Mouse (Mus musculus) liver, embryonic 14 days (tissue): ENCODE data around the gene Zfp160. TPM values are rescaled to one million over a fixed set of nuclear protein-coding genes. Genes with fewer than 3 reads are reported as not detected.

Experiments used
- polyA plus RNA-seq: library from polyadenylated mRNA; depleted of rRNA; stranded (reverse); fragments of >200 nt; gene quantifications from 2 replicates; pipeline ENCODE4 v1.2.3, GENCODE M21; 2012; rRNA removed

Zfp160 gene
- polyA plus RNA-seq: 4.9 and 5.6 TPM in 2 replicates

DNA sequence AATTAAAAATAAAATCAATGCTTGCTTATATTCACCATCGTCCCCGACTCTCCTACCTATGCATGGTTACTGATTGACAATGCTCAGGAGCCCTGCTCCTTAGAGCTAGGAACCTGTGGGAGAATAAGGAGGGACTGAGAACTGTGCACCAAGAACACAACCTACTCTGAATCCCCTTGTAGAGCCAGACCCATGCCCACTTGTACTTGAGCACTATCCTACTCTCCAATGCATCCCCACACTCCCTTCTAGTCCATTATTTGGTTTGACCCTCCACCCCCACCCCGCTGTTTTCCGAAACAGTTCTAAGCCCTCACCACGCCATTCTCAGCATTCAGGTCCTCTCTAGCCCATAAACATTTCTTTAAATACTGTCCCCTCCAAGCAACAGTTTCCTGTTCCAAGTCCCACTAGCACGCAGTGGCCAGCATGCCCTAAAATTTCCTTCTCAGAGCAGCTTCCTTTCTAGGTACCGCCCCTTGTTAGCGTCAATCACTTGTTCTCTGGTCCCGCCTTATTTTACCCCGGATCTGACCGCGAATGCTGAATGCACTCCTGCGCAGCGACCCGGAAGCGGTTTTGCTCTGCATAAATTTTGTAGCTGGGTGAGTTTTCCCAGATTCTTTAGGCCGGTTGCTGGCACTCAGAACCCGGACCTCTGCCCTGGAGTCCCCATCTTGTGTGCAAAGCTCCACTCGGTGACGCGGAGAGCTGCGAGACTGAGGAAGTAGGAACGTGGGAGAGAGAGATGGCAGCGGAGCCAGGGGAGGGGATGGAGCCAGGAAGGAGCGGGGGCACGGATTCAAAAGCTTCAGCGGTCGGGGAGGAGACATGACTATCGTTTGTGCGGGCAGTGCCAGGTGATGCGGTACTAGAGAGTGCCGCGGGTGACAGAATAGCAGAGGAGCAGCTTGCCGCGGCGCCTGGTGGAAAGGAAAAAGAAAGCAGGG is at the start of gene Zfp160:
Zfp160 (plus strand) TSS at position 522 of the 950 bp plus-strand sequence.

DNA sequence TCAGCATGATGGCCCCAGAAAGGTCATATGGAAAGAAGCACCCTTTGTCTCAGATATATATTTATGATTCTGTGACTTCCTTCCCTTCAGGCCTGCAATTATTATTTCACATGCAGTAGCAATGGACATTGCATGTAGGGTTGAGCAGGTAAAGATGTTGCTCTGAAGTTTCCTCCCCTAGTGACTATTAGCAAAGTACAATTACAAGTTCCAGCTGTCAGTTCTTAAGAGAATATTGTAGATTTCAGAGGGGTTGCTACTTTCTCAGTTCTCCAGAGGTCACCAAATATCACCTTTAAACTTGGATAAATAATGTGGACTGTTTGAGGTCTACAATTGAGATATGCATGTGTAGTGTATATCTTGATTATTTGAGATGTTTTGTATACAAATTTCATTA is 12.3 kb upstream of the Zfp160 start, which contains the start of gene Vmn1r233:
Vmn1r233 (minus strand) TSS at position 101 of the 400 bp plus-strand sequence.

Other genes with a start within 250 kb of the Zfp160 start
- not detected in 2 replicates for gene Vmn1r228, start 222.7 kb upstream of the Zfp160 start, polyA plus RNA-seq
- not detected in 2 replicates for gene Vmn1r229, start 197.3 kb upstream of the Zfp160 start, polyA plus RNA-seq
- not detected in 2 replicates for gene Vmn1r230, start 168.5 kb upstream of the Zfp160 start, polyA plus RNA-seq
- not detected in 2 replicates for gene Vmn1r231, start 103.8 kb upstream of the Zfp160 start, polyA plus RNA-seq
- gene Vmn1r232, start 89.2 kb upstream of the Zfp160 start, polyA plus RNA-seq: not detected in 2 replicates
- 49.1 and 54.0 TPM in 2 replicates for gene Ppp2r1a, start 63.6 kb upstream of the Zfp160 start, polyA plus RNA-seq
- gene Vmn1r233, start 12.4 kb upstream of the Zfp160 start, polyA plus RNA-seq: not detected in 2 replicates
- gene Vmn1r234, start 217.2 kb downstream of the Zfp160 start, polyA plus RNA-seq: not detected in 2 replicates
- gene Vmn1r235, start 247.5 kb downstream of the Zfp160 start, polyA plus RNA-seq: not detected in 2 replicates